Mouse (Mus musculus): ENCODE measurements around the gene Arhgap17. TPM values are rescaled to one million over a fixed set of nuclear protein-coding genes. Genes with fewer than 3 reads are reported as not detected.
A peak's percentile ranks its signal among the peaks of the same experiment; 100 is the strongest.

Arhgap17 gene
- total and polyA plus RNA-seq, 3 experiments: 2.6 to 124 (median 33.7) TPM

- H3K36me3 ChIP-seq (ENCODE audit: control insufficient read depth in 1 of 2, insufficient read depth in 2 of 2, low read length in 2 of 2): peaks cover 0 to 35% of the 10 kb centered on the region in 2 experiments; a peak in 3 of 4 replicates
- no peaks in the 10 kb centered on the region for H3K27me3 ChIP-seq (ENCODE audit: control insufficient read depth in 1 of 2, insufficient read depth in 2 of 2, low read length in 2 of 2)
- H3K9me3 ChIP-seq (replicated peaks; ENCODE audit: insufficient read depth, low read length): no peaks in the 10 kb centered on the region
- no peak overlapping the region; a peak in 1 of 4 replicates for H3K4me3 ChIP-seq (ENCODE audit: control insufficient read depth in 1 of 2, insufficient read depth in 1 of 2, low read depth in 2 of 2, low read length in 2 of 2)
- peaks cover 29% of the 10 kb centered on the region for H3K79me2 ChIP-seq (ENCODE audit: control insufficient read depth, insufficient read depth, low read length, poor library complexity)
- H3K9ac ChIP-seq (ENCODE audit: control insufficient read depth, low read depth, low read length, poor library complexity, severe bottlenecking): no peak overlapping the region
- H3K27ac ChIP-seq (ENCODE audit: control insufficient read depth, low read depth, low read length): peak overlapping the region; percentile 93
- peaks cover 11 to 37% of the 10 kb centered on the region in 2 experiments for H3K4me1 ChIP-seq (ENCODE audit: control insufficient read depth in 1 of 2, insufficient read depth in 2 of 2, low read length in 2 of 2)
- DNase-seq (ENCODE audit: low read depth, low spot score): peak; percentile 92
- no peak for TF ChIP-seq POLR2AphosphoS5 (IDR thresholded peaks at IDR 0.05; ENCODE audit: borderline replicate concordance, low read depth, low read length)
- no peak for TF ChIP-seq NELFE (IDR thresholded peaks at IDR 0.05; ENCODE audit: low read depth, low read length)
- no peak for TF ChIP-seq CHD2 (IDR thresholded peaks at IDR 0.05; ENCODE audit: low read length)
- peak; percentile 53; the same call in 1 of the 2 replicates for TF ChIP-seq SIN3A (IDR thresholded peaks at IDR 0.05; ENCODE audit: low read length)
- 0 out of 2 replicates have a peak, but pooled peaks have one; percentile 44 for TF ChIP-seq MYB (IDR thresholded peaks at IDR 0.05; ENCODE audit: low read depth, low read length)
- no peak for TF ChIP-seq USF2 (IDR thresholded peaks at IDR 0.05; ENCODE audit: borderline replicate concordance in 1 of 2, insufficient read depth in 1 of 2, low read depth in 1 of 2, low read length in 2 of 2)
- TF ChIP-seq CTCF (IDR thresholded peaks at IDR 0.05 in 2 of 3, conservative IDR thresholded peaks at IDR 0.05 in 1 of 3; ENCODE audit: control insufficient read depth in 1 of 3, insufficient read depth in 1 of 3, low read depth in 2 of 3, low read length in 3 of 3, poor library complexity in 1 of 3, severe bottlenecking in 1 of 3): no peak
- TF ChIP-seq MAZ (IDR thresholded peaks at IDR 0.05; ENCODE audit: low read depth, low read length): 0 out of 2 replicates have a peak, but pooled peaks have one; percentile 46
- TF ChIP-seq TCF12 (IDR thresholded peaks at IDR 0.05; ENCODE audit: low read depth, low read length): peak; percentile 92
- no peak for TF ChIP-seq GABPA (IDR thresholded peaks at IDR 0.05; ENCODE audit: low read depth, low read length)
- 0 out of 2 replicates have a peak, but pooled peaks have one; percentile 15 for TF ChIP-seq JUND (IDR thresholded peaks at IDR 0.05; ENCODE audit: low read depth, low read length)
- TF ChIP-seq ZMIZ1 (IDR thresholded peaks at IDR 0.05; ENCODE audit: low read depth, low read length): no peak
- TF ChIP-seq MYC (IDR thresholded peaks at IDR 0.05; ENCODE audit: low read depth, low read length): peak; percentile 66; the same call in 1 of the 2 replicates
- TF ChIP-seq POLR2AphosphoS2 (IDR thresholded peaks at IDR 0.05; ENCODE audit: low read length): peak; percentile 51; the same call in 1 of the 2 replicates
- 0 out of 2 replicates have a peak, but pooled peaks have one; percentile 63 for TF ChIP-seq CHD1 (IDR thresholded peaks at IDR 0.05; ENCODE audit: low read depth, low read length)
- no peak for TF ChIP-seq NRF1 (IDR thresholded peaks at IDR 0.05; ENCODE audit: insufficient read depth, low read depth, low read length, poor library complexity, severe bottlenecking)
- TF ChIP-seq ETS1 (IDR thresholded peaks at IDR 0.05; ENCODE audit: low read depth, low read length): peak; percentile 79
- TF ChIP-seq USF1 (IDR thresholded peaks at IDR 0.05; ENCODE audit: low read depth, low read length): peak; percentile 56; the same call in 1 of the 2 replicates
- no peak for TF ChIP-seq SMC3 (IDR thresholded peaks at IDR 0.05; ENCODE audit: low read depth, low read length)
- no peak for TF ChIP-seq ZKSCAN1 (IDR thresholded peaks at IDR 0.05; ENCODE audit: low read depth, low read length)
- TF ChIP-seq MEF2A (IDR thresholded peaks at IDR 0.05; ENCODE audit: extremely low read depth, insufficient replicate concordance, low read depth, low read length, poor library complexity, severe bottlenecking): peak; percentile 72; the same call in 1 of the 2 replicates
- TF ChIP-seq MAX (IDR thresholded peaks at IDR 0.05; ENCODE audit: low read length): peak; percentile 61
- TF ChIP-seq POLR2A (IDR thresholded peaks at IDR 0.05; ENCODE audit: control insufficient read depth in 1 of 2, insufficient read depth in 1 of 2, low read depth in 1 of 2, low read length in 2 of 2, poor library complexity in 1 of 2): no peak
- TF ChIP-seq TAL1 (IDR thresholded peaks at IDR 0.05; ENCODE audit: low read length): peak; percentile 96
- peak; percentile 79 for TF ChIP-seq MXI1 (IDR thresholded peaks at IDR 0.05; ENCODE audit: low read depth, low read length)
- TF ChIP-seq ZNF384 (IDR thresholded peaks at IDR 0.05; ENCODE audit: low read depth, low read length): no peak
- no peak for TF ChIP-seq KAT2A (conservative IDR thresholded peaks at IDR 0.05; ENCODE audit: low read depth, low read length)
- peak; percentile 57; the same call in 1 of the 2 replicates for TF ChIP-seq ELF1 (IDR thresholded peaks at IDR 0.05; ENCODE audit: low read depth, low read length)
- no peak for TF ChIP-seq E2F4 (IDR thresholded peaks at IDR 0.05; ENCODE audit: borderline replicate concordance, low read depth, low read length)
- peak; percentile 70; the same call in 1 of the 2 replicates for TF ChIP-seq BHLHE40 (IDR thresholded peaks at IDR 0.05; ENCODE audit: borderline replicate concordance, low read depth, low read length)
- TF ChIP-seq MAFK (IDR thresholded peaks at IDR 0.05; ENCODE audit: borderline replicate concordance, low read depth, low read length): peak; percentile 62
- peak; percentile 87 to 97 for TF ChIP-seq EP300 (IDR thresholded peaks at IDR 0.05; ENCODE audit: low read depth in 1 of 2, low read length in 2 of 2)
- TF ChIP-seq RAD21 (IDR thresholded peaks at IDR 0.05; ENCODE audit: low read depth, low read length): no peak
- no peak for TF ChIP-seq UBTF (IDR thresholded peaks at IDR 0.05; ENCODE audit: borderline replicate concordance, insufficient read depth, low read depth, low read length)
Observed at GRCm38 (mm10) chr7:123365876-123366741, 3.6 kb downstream of the Arhgap17 start.
